Mouse (Mus musculus): ENCODE results near the gene Hmgxb4. TPM values are rescaled to one million over a fixed set of nuclear protein-coding genes. Genes with fewer than 3 reads are reported as not detected.

Hmgxb4 gene
- polyA plus RNA-seq, 1 experiment = not detected

DNA sequence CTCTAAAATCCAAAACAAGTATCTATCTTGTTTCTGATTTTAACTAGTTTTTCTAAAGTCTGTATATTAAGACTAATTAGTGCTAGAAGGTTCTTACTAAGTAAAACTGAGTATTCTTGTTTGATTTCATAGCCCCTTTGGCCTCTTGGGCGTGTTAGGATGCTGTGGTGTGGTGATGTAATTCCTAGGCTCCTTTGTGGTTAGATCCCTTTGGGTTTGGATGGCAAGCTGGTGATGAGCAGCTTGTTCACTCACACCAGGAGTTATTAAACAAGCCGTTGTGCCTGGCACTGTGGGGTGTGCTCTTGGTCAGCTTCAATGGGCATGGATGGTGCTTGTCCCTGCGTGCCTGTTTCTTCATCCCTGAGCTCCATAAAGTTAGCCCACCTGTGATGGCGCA is 60.2 kb downstream of the Hmgxb4 start:
- WGBS = 88% methylated on average over 4 of the region's 4 CpGs
- Histone ChIP-seq H3K4me3 (ENCODE audit: insufficient read depth, low read depth, low read length) (no peak overlapping the region), H3K4me1 (ENCODE audit: control insufficient read depth, insufficient read depth, low read length) (no peaks in the 10 kb centered on the region), H3K27ac (ENCODE audit: insufficient read depth, low read depth, low read length) (no peak overlapping the region)
- TF ChIP-seq CTCF (IDR thresholded peaks at IDR 0.05; ENCODE audit: insufficient read depth, low read depth, low read length) (no peak), POLR2A (IDR thresholded peaks at IDR 0.05; ENCODE audit: insufficient read depth, low read depth, low read length) (no peak)

DNA sequence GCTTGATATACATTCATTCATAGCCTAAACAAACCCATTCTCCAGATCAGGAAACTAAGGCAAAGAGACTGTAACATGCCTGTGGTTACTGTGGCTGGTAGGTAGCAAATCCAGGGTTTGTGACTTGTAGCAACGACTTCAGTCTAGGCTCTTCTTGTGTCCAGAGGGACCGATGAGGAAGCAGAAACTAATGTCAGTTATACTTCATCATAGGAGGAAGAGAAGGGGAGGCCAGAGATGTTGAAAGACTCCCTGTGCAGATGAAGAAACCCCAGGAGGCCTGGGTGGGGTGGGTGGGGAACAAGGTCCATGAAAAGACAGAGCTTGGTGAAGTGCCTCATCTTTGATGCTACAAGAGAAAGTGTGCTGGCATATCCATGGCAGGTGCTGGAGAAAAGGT is 62.5 kb downstream of the Hmgxb4 start:
- no peak overlapping the region for H3K27ac ChIP-seq (ENCODE audit: insufficient read depth, low read depth, low read length)
- WGBS = 95% methylated on average over 2 of the region's 2 CpGs

GRCm38 (mm10) chr8:75060022-75060421 is 66.9 kb downstream of the Hmgxb4 start:
- Histone ChIP-seq H3K4me1 (ENCODE audit: control insufficient read depth, insufficient read depth, low read length) (no peaks in the 10 kb centered on the region), H3K4me3 (ENCODE audit: insufficient read depth, low read depth, low read length) (no peak overlapping the region), H3K27ac (ENCODE audit: insufficient read depth, low read depth, low read length) (no peak overlapping the region)
- no peak for TF ChIP-seq POLR2A (IDR thresholded peaks at IDR 0.05; ENCODE audit: insufficient read depth, low read depth, low read length)
- TF ChIP-seq CTCF (IDR thresholded peaks at IDR 0.05; ENCODE audit: insufficient read depth, low read depth, low read length) = no peak
- WGBS = 89% methylated on average over 6 of the region's 6 CpGs

More for the DNA sequence above, 62.5 kb downstream of the Hmgxb4 start:
- Histone ChIP-seq H3K4me3 (ENCODE audit: insufficient read depth, low read depth, low read length) (no peak overlapping the region), H3K4me1 (ENCODE audit: control insufficient read depth, insufficient read depth, low read length) (no peaks in the 10 kb centered on the region)
- TF ChIP-seq CTCF (IDR thresholded peaks at IDR 0.05; ENCODE audit: insufficient read depth, low read depth, low read length) (no peak), POLR2A (IDR thresholded peaks at IDR 0.05; ENCODE audit: insufficient read depth, low read depth, low read length) (no peak)

DNA sequence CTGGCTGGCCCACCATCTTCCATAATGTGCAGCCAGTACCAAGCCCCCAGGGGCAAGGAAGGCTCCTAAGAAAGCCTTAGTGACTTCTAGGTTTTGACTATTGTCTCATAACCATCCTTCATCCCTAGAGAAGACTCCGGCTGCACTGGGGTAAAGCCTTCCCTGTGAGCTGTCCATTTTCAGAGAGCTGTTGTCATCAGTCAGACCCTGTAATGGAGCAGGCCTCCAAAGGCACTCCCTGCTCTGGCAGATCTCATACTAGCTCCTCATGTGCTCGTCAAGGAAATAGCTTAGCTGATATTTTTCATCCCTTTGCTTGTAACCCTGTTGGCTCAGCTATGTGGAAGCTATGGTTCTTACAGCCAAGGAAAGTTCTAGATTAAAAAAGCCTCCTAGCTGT is 67.7 kb downstream of the Hmgxb4 start:
- 79% methylated on average over 2 of the region's 2 CpGs for WGBS
- no peaks in the 10 kb centered on the region for H3K4me1 ChIP-seq (ENCODE audit: control insufficient read depth, insufficient read depth, low read length)
- TF ChIP-seq POLR2A (IDR thresholded peaks at IDR 0.05; ENCODE audit: insufficient read depth, low read depth, low read length) = no peak
- no peak for TF ChIP-seq CTCF (IDR thresholded peaks at IDR 0.05; ENCODE audit: insufficient read depth, low read depth, low read length)
- H3K4me3 ChIP-seq (ENCODE audit: insufficient read depth, low read depth, low read length) = no peak overlapping the region
- no peak overlapping the region for H3K27ac ChIP-seq (ENCODE audit: insufficient read depth, low read depth, low read length)

GRCm38 (mm10) chr8:75063290-75063689 is 70.1 kb downstream of the Hmgxb4 start:
- TF ChIP-seq POLR2A (IDR thresholded peaks at IDR 0.05; ENCODE audit: insufficient read depth, low read depth, low read length) = no peak
- TF ChIP-seq CTCF (IDR thresholded peaks at IDR 0.05; ENCODE audit: insufficient read depth, low read depth, low read length) = no peak
- Histone ChIP-seq H3K27ac (ENCODE audit: insufficient read depth, low read depth, low read length) (no peak overlapping the region), H3K4me1 (ENCODE audit: control insufficient read depth, insufficient read depth, low read length) (no peaks in the 10 kb centered on the region), H3K4me3 (ENCODE audit: insufficient read depth, low read depth, low read length) (no peak overlapping the region)
- 87% methylated on average over 3 of the region's 3 CpGs for WGBS

- TF ChIP-seq CTCF (IDR thresholded peaks at IDR 0.05; ENCODE audit: insufficient read depth, low read depth, low read length) (no peak), POLR2A (IDR thresholded peaks at IDR 0.05; ENCODE audit: insufficient read depth, low read depth, low read length) (no peak)
- no peaks in the 10 kb centered on the region for H3K4me1 ChIP-seq (ENCODE audit: control insufficient read depth, insufficient read depth, low read length)
- H3K27ac ChIP-seq (ENCODE audit: insufficient read depth, low read depth, low read length) = no peak overlapping the region
- H3K4me3 ChIP-seq (ENCODE audit: insufficient read depth, low read depth, low read length) = no peak overlapping the region
- WGBS = 86% methylated on average over 3 of the region's 3 CpGs
Observed at GRCm38 (mm10) chr8:75064790-75065189, 71.6 kb downstream of the Hmgxb4 start.

DNA sequence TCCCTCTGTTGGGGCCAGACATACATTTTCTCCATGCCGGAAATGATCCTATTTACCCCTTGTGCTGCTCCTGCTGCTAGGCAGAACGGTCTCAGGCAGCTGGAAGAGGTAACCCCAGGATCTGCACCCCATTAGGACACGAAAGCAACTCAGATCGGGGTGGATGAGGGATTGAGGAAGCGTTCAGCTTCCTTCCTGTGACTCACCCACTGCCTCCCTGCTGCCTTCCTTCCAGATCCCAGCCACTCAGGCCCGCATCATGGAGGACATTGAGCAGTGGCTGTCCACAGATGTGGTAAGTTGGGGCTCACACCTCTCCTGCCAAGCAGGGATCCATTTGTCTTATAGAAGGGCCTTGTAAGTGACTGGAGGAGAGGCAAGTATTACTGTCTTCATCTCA is 74.1 kb downstream of the Hmgxb4 start:
- Histone ChIP-seq H3K4me1 (ENCODE audit: control insufficient read depth, insufficient read depth, low read length) (no peaks in the 10 kb centered on the region), H3K4me3 (ENCODE audit: insufficient read depth, low read depth, low read length) (no peak overlapping the region), H3K27ac (ENCODE audit: insufficient read depth, low read depth, low read length) (no peak overlapping the region)
- WGBS = 91% methylated on average over 6 of the region's 6 CpGs
- TF ChIP-seq CTCF (IDR thresholded peaks at IDR 0.05; ENCODE audit: insufficient read depth, low read depth, low read length) (no peak), POLR2A (IDR thresholded peaks at IDR 0.05; ENCODE audit: insufficient read depth, low read depth, low read length) (no peak)

- Histone ChIP-seq H3K27ac (ENCODE audit: insufficient read depth, low read depth, low read length) (no peak overlapping the region), H3K4me3 (ENCODE audit: insufficient read depth, low read depth, low read length) (no peak overlapping the region), H3K4me1 (ENCODE audit: control insufficient read depth, insufficient read depth, low read length) (no peaks in the 10 kb centered on the region)
- no peak for TF ChIP-seq CTCF (IDR thresholded peaks at IDR 0.05; ENCODE audit: insufficient read depth, low read depth, low read length)
- no peak for TF ChIP-seq POLR2A (IDR thresholded peaks at IDR 0.05; ENCODE audit: insufficient read depth, low read depth, low read length)
- WGBS = 86% methylated on average over 1 of the region's 1 CpGs
Observed at GRCm38 (mm10) chr8:75070297-75070696, 77.1 kb downstream of the Hmgxb4 start.

- 25% methylated on average over 4 of the region's 4 CpGs for WGBS
- Histone ChIP-seq H3K4me3 (ENCODE audit: insufficient read depth, low read depth, low read length) (no peak overlapping the region), H3K27ac (ENCODE audit: insufficient read depth, low read depth, low read length) (no peak overlapping the region), H3K4me1 (ENCODE audit: control insufficient read depth, insufficient read depth, low read length) (no peaks in the 10 kb centered on the region)
- TF ChIP-seq POLR2A (IDR thresholded peaks at IDR 0.05; ENCODE audit: insufficient read depth, low read depth, low read length) = no peak
- TF ChIP-seq CTCF (IDR thresholded peaks at IDR 0.05; ENCODE audit: insufficient read depth, low read depth, low read length) = peak; percentile 72
Observed at GRCm38 (mm10) chr8:75071627-75072346, 78.6 kb downstream of the Hmgxb4 start.

Data from olfactory bulb, adult 2 months (tissue).